ENCODE assay signal across 9 mouse cellular contexts in genomic region chr8:117260234-117260929, GRCm38 (mm10). TPM values are rescaled to one million over a fixed set of nuclear protein-coding genes. Genes with fewer than 3 reads are reported as not detected.
DNase-seq lines count a peak whose midpoint lies in the region; ATAC-seq and TF ChIP-seq lines count a peak whose summit lies in the region.
"Had no signal": no experiment of that assay in that cellular context is flagged by ENCODE, and none has a peak within 500 bp of the region (broad histone marks: within the 10 kb centered on the region; RNA-seq: fewer than 3 reads in every experiment).

No protein-coding gene starts in this region.

- peaks cover 36% of the 10 kb centered on the region for H3K4me1 ChIP-seq in lung, embryonic 14.5 days (ENCODE audit: insufficient read depth)
- peaks cover 32% of the 10 kb centered on the region for H3K4me1 ChIP-seq in hindbrain, embryonic 16.5 days (ENCODE audit: control insufficient read depth, insufficient read depth, low read depth, low read length)
- peaks cover 25% of the 10 kb centered on the region for H3K4me1 ChIP-seq in liver, adult 2 months (ENCODE audit: control insufficient read depth, insufficient read depth, low read length)
- H3K4me1 ChIP-seq in stomach, embryonic 16.5 days (ENCODE audit: control insufficient read depth, insufficient read depth, low read length), result peaks cover 59% of the 10 kb centered on the region

- H3K9ac ChIP-seq in lung, embryonic 14.5 days, result peak overlapping the region; percentile 7
- peak overlapping the region; percentile 98 for H3K9ac ChIP-seq in hindbrain, embryonic 16.5 days (ENCODE audit: low read depth, low read length)
- H3K9ac ChIP-seq in liver, adult 2 months (ENCODE audit: low read depth, low read length), result peak overlapping the region; percentile 25; the same call in 1 of the 2 replicates
- H3K9ac ChIP-seq in stomach, embryonic 16.5 days (ENCODE audit: low read length), result peak overlapping the region; percentile 97

- ATAC-seq in lung, embryonic 14.5 days (ENCODE audit: insufficient read depth), result no peak
- ATAC-seq in hindbrain, embryonic 16.5 days, result no peak
- no peak for ATAC-seq in stomach, embryonic 16.5 days (ENCODE audit: insufficient read depth, low FRiP score)
- ATAC-seq: Patski had no signal

- peak overlapping the region; percentile 96 for H3K4me2 ChIP-seq in lung, embryonic 14.5 days
- H3K4me2 ChIP-seq in hindbrain, embryonic 16.5 days (ENCODE audit: low read length), result peak overlapping the region; percentile 89
- H3K4me2 ChIP-seq in stomach, embryonic 16.5 days (ENCODE audit: low read depth, low read length), result peak overlapping the region; percentile 77

- peak; percentile 17 for DNase-seq in lung, embryonic 14.5 days
- DNase-seq in lung, postnatal 14 days, result no peak
- DNase-seq in liver, adult 2 months (ENCODE audit: extremely low read depth, low read depth, low spot score), result peak; percentile 97
- DNase-seq in layer of hippocampus, adult 8-10 months (ENCODE audit: low spot score in 2 of 2), result no peak
- no peak for DNase-seq in adrenal gland, adult 8-10 months
- no peak for DNase-seq in gastrocnemius, postnatal 36 days

- H3K4me3 ChIP-seq in lung, embryonic 14.5 days (ENCODE audit: low read depth, low read length), result peak overlapping the region; percentile 91; the same call in 1 of the 2 replicates
- peak overlapping the region; percentile 64 for H3K4me3 ChIP-seq in hindbrain, embryonic 16.5 days (ENCODE audit: low read length)
- peak overlapping the region; percentile 6; the same call in 1 of the 2 replicates for H3K4me3 ChIP-seq in liver, adult 2 months (ENCODE audit: insufficient read depth, low read depth, low read length)
- peak overlapping the region; percentile 90 for H3K4me3 ChIP-seq in stomach, embryonic 16.5 days (replicated peaks; ENCODE audit: low read length)

- H3K27me3 ChIP-seq in lung, embryonic 14.5 days (ENCODE audit: insufficient read depth, low read length), result no peaks in the 10 kb centered on the region
- no peaks in the 10 kb centered on the region for H3K27me3 ChIP-seq in hindbrain, embryonic 16.5 days (replicated peaks; ENCODE audit: control insufficient read depth, insufficient read depth, low read length)
- H3K27me3 ChIP-seq in liver, adult 2 months (ENCODE audit: control insufficient read depth, insufficient read depth, low read length), result no peaks in the 10 kb centered on the region
- H3K27me3 ChIP-seq in stomach, embryonic 16.5 days (ENCODE audit: control insufficient read depth, insufficient read depth, low read length), result no peaks in the 10 kb centered on the region
- H3K27me3 ChIP-seq: Patski had no signal

- no peaks in the 10 kb centered on the region for H3K36me3 ChIP-seq in lung, embryonic 14.5 days (ENCODE audit: insufficient read depth)
- H3K36me3 ChIP-seq in hindbrain, embryonic 16.5 days (ENCODE audit: control insufficient read depth, insufficient read depth, low read length), result no peaks in the 10 kb centered on the region
- H3K36me3 ChIP-seq in liver, adult 2 months (ENCODE audit: control insufficient read depth, insufficient read depth, low read length), result no peaks in the 10 kb centered on the region
- H3K36me3 ChIP-seq in stomach, embryonic 16.5 days (ENCODE audit: control insufficient read depth, insufficient read depth, low read length), result no peaks in the 10 kb centered on the region

- 0 out of 2 replicates have a peak overlapping the region, but pooled peaks have one; percentile 51 for H3K27ac ChIP-seq in lung, embryonic 14.5 days (ENCODE audit: low read depth)
- peak overlapping the region; percentile 94 for H3K27ac ChIP-seq in hindbrain, embryonic 16.5 days (ENCODE audit: low read depth, low read length)
- peak overlapping the region; percentile 83 for H3K27ac ChIP-seq in liver, adult 2 months (replicated peaks; ENCODE audit: insufficient read depth, low read depth, low read length)
- peak overlapping the region; percentile 79 for H3K27ac ChIP-seq in stomach, embryonic 16.5 days (ENCODE audit: low read length)

- TF ChIP-seq CTCF in lung, embryonic 14.5 days (IDR thresholded peaks at IDR 0.05; ENCODE audit: low read depth), result no peak
- TF ChIP-seq CTCF in liver, adult 2 months (IDR thresholded peaks at IDR 0.05; ENCODE audit: low read depth, low read length), result no peak

- 29% methylated on average over 14 of the region's 14 CpGs for WGBS in lung, embryonic 14.5 days
- 7% methylated on average over 14 of the region's 14 CpGs for WGBS in hindbrain, embryonic 16.5 days
- 17% methylated on average over 14 of the region's 14 CpGs for whole genome bisulfite sequencing in liver, adult 2 months
- 33% methylated on average over 14 of the region's 14 CpGs for WGBS in stomach, embryonic 16.5 days

- H3K9me3 ChIP-seq in lung, embryonic 14.5 days (ENCODE audit: low read depth, low read length), result no peaks in the 10 kb centered on the region
- H3K9me3 ChIP-seq in hindbrain, embryonic 16.5 days (ENCODE audit: control insufficient read depth, low read length), result no peaks in the 10 kb centered on the region
- no peaks in the 10 kb centered on the region for H3K9me3 ChIP-seq in stomach, embryonic 16.5 days (replicated peaks; ENCODE audit: control insufficient read depth, low read length)

- H3K79me2 ChIP-seq in liver, adult 2 months (ENCODE audit: control insufficient read depth, insufficient read depth, low read length), result peaks cover 53% of the 10 kb centered on the region

- intact Hi-C loops in gastrocnemius, postnatal 36 days (cut with DNase I), result no loop called here

- no peak for TF ChIP-seq POLR2A in liver, adult 2 months (IDR thresholded peaks at IDR 0.05; ENCODE audit: extremely low read depth, insufficient read depth, low read length)

RNA-seq across cellular contexts. Expression of gene Cmip, which starts 3.5 kb away (rescaled TPM):
- polyA plus RNA-seq in lung, embryonic 14.5 days (2014; fragmentation: Nextera tagmentation; extraction: Ambion mirVana), result 22.8 and 26.5 TPM in 2 replicates
- polyA plus RNA-seq in hindbrain, embryonic 16.5 days (2015; fragmentation: Nextera tagmentation; extraction: Ambion mirVana), result 136 and 143 TPM in 2 replicates
- 8.8 and 17.7 TPM in 2 replicates for total RNA-seq in liver, adult 2 months (2014; rRNA removed)
- polyA plus RNA-seq in liver, adult 2 months (2012; rRNA removed), result 21.0 and 30.3 TPM in 2 replicates
- polyA plus RNA-seq in stomach, embryonic 16.5 days (2015; fragmentation: Nextera tagmentation; extraction: Ambion mirVana), result 13.7 and 14.2 TPM in 2 replicates
- 100 to 1,000 TPM; 252 to 278 (median 268) TPM for total RNA-seq in layer of hippocampus, adult 8-10 months (2022)
- total RNA-seq in adrenal gland, adult 8-10 months (2022), result 100 to 1,000 TPM; 134 to 141 (median 137) TPM
- total RNA-seq in gastrocnemius, postnatal 36 days (2021), result 1 to 10 TPM; 7.4 to 9.6 TPM

Comparison
In these comparisons a context has a peak if more than half of its experiments do, and no peak if none do; other contexts are left out.
1. DNase-seq: peak in lung, embryonic 14.5 days (single experiment) and liver, adult 2 months (single experiment); none in lung, postnatal 14 days (single experiment), layer of hippocampus, adult 8-10 months (0 of 2), adrenal gland, adult 8-10 months (single experiment) and gastrocnemius, postnatal 36 days (0 of 2).
2. H3K4me3 ChIP-seq: peak in every context shown above with its lines; median percentile 91 in lung, embryonic 14.5 days; 90 in stomach, embryonic 16.5 days; 64 in hindbrain, embryonic 16.5 days; 6 in liver, adult 2 months.
3. H3K9ac ChIP-seq: peak in every context shown above with its lines; median percentile 98 in hindbrain, embryonic 16.5 days; 97 in stomach, embryonic 16.5 days; 25 in liver, adult 2 months; 7 in lung, embryonic 14.5 days.
4. Peak in every context shown above with its lines, with median percentiles within 50 percentile points of each other: H3K27ac ChIP-seq and H3K4me2 ChIP-seq.